Mouse (Mus musculus) bone marrow, adult 2 months (tissue): ENCODE measurements at regions not wholly inside any gene's neighbourhood (a gene's known extent, or its start where the extent isn't known, plus 50 kb on each side); places are given as distances from the start of the nearest gene placed in this dataset.

Experiments
- CTCF ChIP-seq: fragments of 200-500 bp; IDR thresholded peaks from 2 replicates; pipeline ENCODE4 v1.5.1; 2011; ENCODE audit warnings: low read length, control low read depth; ENCODE audit not compliant: control insufficient read depth, insufficient read depth
- POLR2A ChIP-seq: fragments of 200-500 bp; IDR thresholded peaks from 2 replicates; pipeline ENCODE4 v1.6.1; 2011; ENCODE audit warnings: low read depth, mild to moderate bottlenecking, control low read depth, low read length, borderline replicate concordance; ENCODE audit not compliant: control insufficient read depth

DNA sequence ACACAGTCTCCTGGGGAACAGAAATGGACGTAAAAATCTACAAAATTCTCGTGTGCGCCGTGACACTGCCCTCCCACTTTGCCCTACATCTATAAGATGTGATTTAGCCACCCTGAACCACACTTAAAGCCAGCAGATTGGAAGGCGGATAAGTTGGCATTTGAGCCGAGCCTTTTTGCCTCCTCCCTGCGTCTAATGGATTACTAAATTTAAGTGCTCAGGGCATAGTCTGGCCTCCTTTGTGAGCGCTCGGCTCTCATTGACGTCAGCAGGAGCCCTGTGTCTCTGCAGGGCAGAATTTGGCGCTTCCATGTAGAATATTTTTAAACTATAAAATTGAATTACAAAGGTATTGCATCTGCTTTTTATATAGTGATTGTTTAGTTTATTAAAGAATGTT lies 165.4 kb downstream of the Gm11077 start:
- TF ChIP-seq POLR2A (no peak), CTCF (no peak)
